Mouse (Mus musculus): ENCODE data around the gene Ccm2. TPM values are rescaled to one million over a fixed set of nuclear protein-coding genes. Genes with fewer than 3 reads are reported as not detected.

Ccm2 gene
- polyA plus RNA-seq, 1 experiment, result 24.8 TPM

GRCm38 (mm10) chr11:6569410-6569777 is 22.7 kb downstream of the Ccm2 start:
- H3K9me3 ChIP-seq, result no peaks in the 10 kb centered on the region
- no peaks in the 10 kb centered on the region for H3K27me3 ChIP-seq (replicated peaks)
- H3K4me1 ChIP-seq, result peaks cover 64% of the 10 kb centered on the region
- H3K36me3 ChIP-seq (replicated peaks; ENCODE audit: low read length), result peaks cover 84% of the 10 kb centered on the region
- TF ChIP-seq FLI1 (IDR thresholded peaks at IDR 0.05; ENCODE audit: low read length) (no peak), GATA1 (IDR thresholded peaks at IDR 0.05; ENCODE audit: borderline replicate concordance, low read length) (no peak)
- H3K4me3 ChIP-seq (replicated peaks), result no peak overlapping the region

- Histone ChIP-seq H3K9me3 (no peaks in the 10 kb centered on the region), H3K36me3 (replicated peaks; ENCODE audit: low read length) (peaks cover 66% of the 10 kb centered on the region), H3K4me1 (peaks cover 36% of the 10 kb centered on the region), H3K4me3 (replicated peaks) (no peak overlapping the region), H3K27me3 (replicated peaks) (no peaks in the 10 kb centered on the region)
- no peak for TF ChIP-seq GATA1 (IDR thresholded peaks at IDR 0.05; ENCODE audit: borderline replicate concordance, low read length)
- TF ChIP-seq FLI1 (IDR thresholded peaks at IDR 0.05; ENCODE audit: low read length), result no peak
Observed at GRCm38 (mm10) chr11:6576151-6576550, 29.5 kb downstream of the Ccm2 start.

- Histone ChIP-seq H3K27me3 (replicated peaks) (no peaks in the 10 kb centered on the region), H3K4me3 (replicated peaks) (no peak overlapping the region), H3K36me3 (replicated peaks; ENCODE audit: low read length) (peaks cover 71% of the 10 kb centered on the region), H3K4me1 (peaks cover 34% of the 10 kb centered on the region), H3K9me3 (no peaks in the 10 kb centered on the region)
- TF ChIP-seq FLI1 (IDR thresholded peaks at IDR 0.05; ENCODE audit: low read length), result no peak
- TF ChIP-seq GATA1 (IDR thresholded peaks at IDR 0.05; ENCODE audit: borderline replicate concordance, low read length), result no peak
Observed at GRCm38 (mm10) chr11:6579361-6579760, 32.7 kb downstream of the Ccm2 start.

DNA sequence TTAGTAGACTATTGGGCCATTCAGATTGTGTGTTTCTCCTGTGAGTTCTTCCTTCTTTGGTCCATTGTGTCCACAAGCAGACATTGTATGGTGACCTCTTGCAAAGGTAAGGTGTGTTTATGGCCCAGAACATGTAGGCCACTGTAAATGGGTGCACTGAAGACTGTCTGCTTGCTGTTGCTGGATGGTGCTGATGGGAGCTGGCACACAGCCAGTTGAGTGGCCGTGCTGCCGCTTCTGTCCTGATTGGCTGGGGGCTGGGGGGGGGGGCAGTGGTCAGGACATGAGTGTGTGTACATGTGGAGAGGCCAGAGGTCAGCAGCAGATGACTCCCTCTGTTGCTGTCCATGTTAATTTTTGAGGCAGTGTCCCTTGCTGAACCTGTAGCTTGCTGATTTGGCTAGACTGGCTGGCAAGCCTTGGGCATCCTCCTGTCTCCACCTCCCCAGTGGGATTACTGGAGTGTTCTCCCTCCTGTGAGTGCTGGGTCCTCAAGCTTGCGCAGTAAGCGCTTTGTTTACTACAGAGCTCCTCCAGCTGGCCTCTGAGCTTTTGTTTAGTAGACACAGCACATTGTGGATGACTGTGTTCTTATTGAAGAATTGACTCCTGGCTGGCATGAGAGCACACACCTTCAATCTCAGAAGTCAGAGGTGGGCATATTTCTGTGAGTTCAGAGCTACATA is 33.5 kb downstream of the Ccm2 start:
- Histone ChIP-seq H3K4me1 (peaks cover 40% of the 10 kb centered on the region), H3K36me3 (replicated peaks; ENCODE audit: low read length) (peaks cover 80% of the 10 kb centered on the region), H3K27me3 (replicated peaks) (no peaks in the 10 kb centered on the region), H3K9me3 (no peaks in the 10 kb centered on the region), H3K4me3 (replicated peaks) (peak overlapping the region; percentile 43)
- TF ChIP-seq GATA1 (IDR thresholded peaks at IDR 0.05; ENCODE audit: borderline replicate concordance, low read length) (no peak), FLI1 (IDR thresholded peaks at IDR 0.05; ENCODE audit: low read length) (no peak)

DNA sequence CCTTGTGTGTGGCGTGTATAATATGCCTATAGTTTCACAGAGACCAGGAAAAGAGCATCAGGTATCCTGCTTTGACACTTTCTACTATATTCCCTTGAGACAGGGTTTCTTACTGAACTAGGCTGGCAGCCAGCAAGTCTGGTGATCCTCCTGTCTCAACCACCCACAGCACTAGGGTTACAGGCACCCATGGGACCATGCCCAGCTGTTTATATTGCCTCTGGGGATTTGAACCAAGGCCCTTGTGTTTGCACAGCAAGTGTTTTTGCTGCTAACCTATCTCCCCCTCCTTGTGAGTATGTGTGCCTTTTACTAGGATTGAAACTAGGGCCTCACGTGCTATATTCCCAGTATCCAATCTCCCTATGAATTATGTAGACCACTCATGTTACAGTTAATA is 34.9 kb downstream of the Ccm2 start:
- Histone ChIP-seq H3K27me3 (replicated peaks) (no peaks in the 10 kb centered on the region), H3K9me3 (no peaks in the 10 kb centered on the region), H3K4me1 (peaks cover 45% of the 10 kb centered on the region), H3K4me3 (replicated peaks) (no peak overlapping the region), H3K36me3 (replicated peaks; ENCODE audit: low read length) (peaks cover 83% of the 10 kb centered on the region)
- no peak for TF ChIP-seq FLI1 (IDR thresholded peaks at IDR 0.05; ENCODE audit: low read length)
- TF ChIP-seq GATA1 (IDR thresholded peaks at IDR 0.05; ENCODE audit: borderline replicate concordance, low read length), result no peak

DNA sequence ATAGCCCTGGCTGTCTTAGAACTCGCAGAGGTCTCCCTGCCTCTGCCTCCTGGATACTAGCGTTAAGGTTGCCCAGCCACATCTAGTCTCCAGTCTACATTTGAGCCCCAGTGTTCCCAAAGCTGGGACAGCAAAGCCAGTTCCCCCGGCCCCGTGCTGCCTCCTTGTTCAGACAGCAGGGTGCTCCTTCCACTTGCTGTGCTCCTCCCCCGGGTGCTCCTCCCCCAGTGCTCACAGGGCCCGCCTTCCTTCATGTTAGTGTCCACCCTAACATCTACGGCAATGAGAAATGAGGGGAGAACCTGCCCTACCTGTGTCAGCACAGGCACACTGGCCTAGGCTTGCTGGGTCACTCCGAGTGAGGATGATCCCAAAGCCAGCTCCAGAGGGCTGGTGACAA is 39.1 kb downstream of the Ccm2 start:
- Histone ChIP-seq H3K27me3 (replicated peaks) (no peaks in the 10 kb centered on the region), H3K4me3 (replicated peaks) (peak overlapping the region; percentile 29), H3K36me3 (replicated peaks; ENCODE audit: low read length) (peaks cover 92% of the 10 kb centered on the region), H3K9me3 (no peaks in the 10 kb centered on the region), H3K4me1 (peaks cover 64% of the 10 kb centered on the region)
- TF ChIP-seq FLI1 (IDR thresholded peaks at IDR 0.05; ENCODE audit: low read length) (no peak), GATA1 (IDR thresholded peaks at IDR 0.05; ENCODE audit: borderline replicate concordance, low read length) (no peak)

DNA sequence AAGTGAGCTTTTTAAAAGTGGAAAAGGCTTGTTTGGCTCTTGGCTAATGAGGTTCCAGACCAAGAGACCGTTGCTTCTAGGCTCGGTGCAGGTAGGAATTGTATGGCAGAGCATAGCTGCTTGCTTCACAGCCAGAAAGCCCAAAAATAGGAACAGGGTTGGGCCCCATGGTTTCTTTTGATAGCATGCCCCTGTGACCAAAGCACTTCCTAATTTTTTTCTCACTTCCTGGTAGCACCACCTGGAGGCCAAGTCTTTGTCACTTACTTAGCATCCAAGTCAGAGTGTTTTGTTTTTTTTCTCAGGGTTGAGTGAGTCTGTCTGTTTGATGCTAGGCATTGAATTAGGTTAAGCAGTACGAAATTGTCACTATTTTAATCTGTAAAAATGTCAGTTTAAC is 40.0 kb downstream of the Ccm2 start:
- no peak for TF ChIP-seq FLI1 (IDR thresholded peaks at IDR 0.05; ENCODE audit: low read length)
- no peak for TF ChIP-seq GATA1 (IDR thresholded peaks at IDR 0.05; ENCODE audit: borderline replicate concordance, low read length)
- Histone ChIP-seq H3K27me3 (replicated peaks) (no peaks in the 10 kb centered on the region), H3K36me3 (replicated peaks; ENCODE audit: low read length) (peaks cover 94% of the 10 kb centered on the region), H3K4me1 (peaks cover 71% of the 10 kb centered on the region), H3K9me3 (no peaks in the 10 kb centered on the region), H3K4me3 (replicated peaks) (no peak overlapping the region)

DNA sequence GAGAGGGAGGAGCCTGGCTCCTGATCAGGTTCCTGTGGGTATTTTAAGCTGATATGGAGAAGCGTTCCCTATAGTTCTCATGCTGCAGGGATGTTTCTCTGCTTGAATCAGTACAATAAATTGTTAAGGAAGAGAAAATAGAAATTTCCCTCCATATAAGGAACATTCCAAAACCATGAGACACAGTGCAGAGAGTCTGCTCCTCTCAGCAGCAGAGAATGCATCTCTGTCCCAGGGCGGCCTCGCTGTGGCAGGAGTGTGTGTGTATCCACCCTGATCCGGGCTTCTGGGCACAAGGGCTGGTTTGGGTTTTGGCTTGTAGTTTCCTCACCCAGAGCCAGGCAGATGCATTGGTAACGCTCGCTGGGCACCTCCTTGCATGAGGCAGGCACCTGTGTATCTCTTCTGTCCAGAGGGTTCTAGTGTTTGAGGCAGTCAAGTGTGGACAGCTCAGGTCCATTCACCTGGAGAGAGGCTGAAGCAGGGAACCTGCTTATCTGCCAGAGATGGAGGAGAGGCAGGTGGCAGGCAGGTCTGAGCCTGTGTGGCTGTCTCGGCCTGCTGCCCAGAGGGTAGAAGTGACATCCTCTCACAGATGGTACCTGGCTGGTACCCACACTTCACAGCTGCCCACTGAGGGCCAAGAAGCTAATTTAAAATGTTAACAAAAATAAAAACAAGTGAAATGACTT is 40.7 kb downstream of the Ccm2 start:
- Histone ChIP-seq H3K36me3 (replicated peaks; ENCODE audit: low read length) (peaks cover 96% of the 10 kb centered on the region), H3K27me3 (replicated peaks) (no peaks in the 10 kb centered on the region), H3K4me3 (replicated peaks) (no peak overlapping the region), H3K4me1 (peaks cover 71% of the 10 kb centered on the region), H3K9me3 (no peaks in the 10 kb centered on the region)
- TF ChIP-seq FLI1 (IDR thresholded peaks at IDR 0.05; ENCODE audit: low read length) (no peak), GATA1 (IDR thresholded peaks at IDR 0.05; ENCODE audit: borderline replicate concordance, low read length) (no peak)

- TF ChIP-seq GATA1 (IDR thresholded peaks at IDR 0.05; ENCODE audit: borderline replicate concordance, low read length) (no peak), FLI1 (IDR thresholded peaks at IDR 0.05; ENCODE audit: low read length) (no peak)
- Histone ChIP-seq H3K27me3 (replicated peaks) (no peaks in the 10 kb centered on the region), H3K9me3 (no peaks in the 10 kb centered on the region), H3K4me3 (replicated peaks) (no peak overlapping the region), H3K36me3 (replicated peaks; ENCODE audit: low read length) (peaks cover 96% of the 10 kb centered on the region), H3K4me1 (peaks cover 74% of the 10 kb centered on the region)
Observed at GRCm38 (mm10) chr11:6588295-6588694, 41.6 kb downstream of the Ccm2 start.

GRCm38 (mm10) chr11:6589838-6590237 is 43.2 kb downstream of the Ccm2 start:
- Histone ChIP-seq H3K4me1 (peaks cover 70% of the 10 kb centered on the region), H3K4me3 (replicated peaks) (no peak overlapping the region), H3K36me3 (replicated peaks; ENCODE audit: low read length) (peaks cover 96% of the 10 kb centered on the region), H3K27me3 (replicated peaks) (no peaks in the 10 kb centered on the region), H3K9me3 (no peaks in the 10 kb centered on the region)
- no peak for TF ChIP-seq FLI1 (IDR thresholded peaks at IDR 0.05; ENCODE audit: low read length)
- TF ChIP-seq GATA1 (IDR thresholded peaks at IDR 0.05; ENCODE audit: borderline replicate concordance, low read length), result no peak
